Mouse (Mus musculus) retina, adult 2 months (tissue): ENCODE measurements at regions not wholly inside any gene's neighbourhood (a gene's known extent, or its start where the extent isn't known, plus 50 kb on each side); places are given as distances from the start of the nearest gene placed in this dataset.
A peak's percentile ranks its signal among the peaks of the same experiment; 100 is the strongest.

Experiments used
- DNase-seq: peaks from one replicate; pipeline ENCODE4 v3.0.0-alpha.2; 2012; ENCODE audit warnings: low read depth, low spot score

GRCm38 (mm10) chr2:167782231-167782999, 92.8 kb upstream of the Tmem189 start:
- no peak for DNase-seq

- DNase-seq: no peak
These were observed 91.9 kb upstream of the Tmem189 start for GRCm38 (mm10) chr2:167781496-167781895.

GRCm38 (mm10) chr2:167778691-167779090, 89.1 kb upstream of the Tmem189 start:
- no peak for DNase-seq

GRCm38 (mm10) chr2:167778271-167778670, 88.6 kb upstream of the Tmem189 start:
- DNase-seq: no peak

GRCm38 (mm10) chr2:167777331-167778085, 87.9 kb upstream of the Tmem189 start:
- no peak for DNase-seq

- DNase-seq: no peak
These were observed 86.9 kb upstream of the Tmem189 start for GRCm38 (mm10) chr2:167776251-167777168.

GRCm38 (mm10) chr2:167775218-167775915, 85.7 kb upstream of the Tmem189 start:
- DNase-seq: no peak

- no peak for DNase-seq
These were observed 85.2 kb upstream of the Tmem189 start for GRCm38 (mm10) chr2:167774806-167775179.

- no peak for DNase-seq
These were observed 84.7 kb upstream of the Tmem189 start for GRCm38 (mm10) chr2:167774166-167774805.

GRCm38 (mm10) chr2:167772834-167773233, 83.2 kb upstream of the Tmem189 start:
- DNase-seq: no peak

GRCm38 (mm10) chr2:167767962-167768361, 78.3 kb upstream of the Tmem189 start:
- DNase-seq: no peak

GRCm38 (mm10) chr2:167767371-167767770, 77.7 kb upstream of the Tmem189 start:
- DNase-seq: no peak

GRCm38 (mm10) chr2:167765811-167766210, 76.2 kb upstream of the Tmem189 start:
- DNase-seq: no peak

- DNase-seq: peak; percentile 33
These were observed 75.6 kb upstream of the Tmem189 start for GRCm38 (mm10) chr2:167765072-167765800.

GRCm38 (mm10) chr2:167763891-167764410, 74.3 kb upstream of the Tmem189 start:
- DNase-seq: no peak

GRCm38 (mm10) chr2:167761404-167761936, 71.8 kb upstream of the Tmem189 start:
- no peak for DNase-seq

- no peak for DNase-seq
These were observed 71.2 kb upstream of the Tmem189 start for GRCm38 (mm10) chr2:167760681-167761403.

- DNase-seq: no peak
These were observed 70.2 kb upstream of the Tmem189 start for GRCm38 (mm10) chr2:167759603-167760390.
